Mouse (Mus musculus) spleen, adult 18-20 months (tissue): Measurements from ENCODE around the gene Aes.
A peak's percentile ranks its signal among the peaks of the same experiment; 100 is the strongest.

ENCODE experiments used
- DNase-seq, 2 experiments: peaks; one replicate each; pipeline ENCODE4 v3.0.0; 2022; ENCODE audit warnings: mixed read lengths in 2 of 2

The Aes gene

DNA sequence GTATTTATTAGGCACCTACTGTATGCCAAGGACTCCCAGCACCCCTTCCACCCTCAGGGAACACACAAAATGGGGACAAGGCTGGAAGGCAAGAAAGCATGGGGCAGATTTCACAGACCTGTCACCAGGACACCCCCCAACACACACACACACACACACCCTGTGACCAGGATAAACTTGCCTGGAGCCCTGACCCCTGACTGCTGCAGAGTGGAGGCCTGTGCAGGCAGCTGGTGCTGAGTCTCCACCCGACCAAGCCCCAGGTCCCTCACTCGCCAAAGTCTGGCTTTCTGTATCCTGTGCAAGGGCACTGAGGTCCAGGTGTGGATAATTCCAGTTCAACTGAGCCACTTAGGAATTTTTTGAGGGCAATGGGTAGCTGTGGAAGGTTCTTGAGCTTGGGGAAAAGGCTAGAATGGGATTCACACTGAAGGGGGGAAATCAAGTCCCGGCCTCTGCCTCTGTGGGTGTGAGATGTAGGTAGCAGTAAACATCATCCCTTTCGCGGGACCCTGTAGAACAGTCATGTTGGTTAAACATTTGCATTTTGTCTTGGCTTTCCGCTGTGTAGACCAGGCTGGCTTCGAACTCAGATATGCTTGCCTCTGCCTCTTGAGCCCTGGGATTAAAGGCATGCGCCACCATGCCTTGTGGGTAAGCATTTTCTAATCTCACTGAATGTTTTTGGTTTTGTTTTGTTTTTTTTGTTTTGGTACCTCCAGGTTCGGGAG lies 10.4 kb downstream of the Aes start:
- no peak for DNase-seq

DNA sequence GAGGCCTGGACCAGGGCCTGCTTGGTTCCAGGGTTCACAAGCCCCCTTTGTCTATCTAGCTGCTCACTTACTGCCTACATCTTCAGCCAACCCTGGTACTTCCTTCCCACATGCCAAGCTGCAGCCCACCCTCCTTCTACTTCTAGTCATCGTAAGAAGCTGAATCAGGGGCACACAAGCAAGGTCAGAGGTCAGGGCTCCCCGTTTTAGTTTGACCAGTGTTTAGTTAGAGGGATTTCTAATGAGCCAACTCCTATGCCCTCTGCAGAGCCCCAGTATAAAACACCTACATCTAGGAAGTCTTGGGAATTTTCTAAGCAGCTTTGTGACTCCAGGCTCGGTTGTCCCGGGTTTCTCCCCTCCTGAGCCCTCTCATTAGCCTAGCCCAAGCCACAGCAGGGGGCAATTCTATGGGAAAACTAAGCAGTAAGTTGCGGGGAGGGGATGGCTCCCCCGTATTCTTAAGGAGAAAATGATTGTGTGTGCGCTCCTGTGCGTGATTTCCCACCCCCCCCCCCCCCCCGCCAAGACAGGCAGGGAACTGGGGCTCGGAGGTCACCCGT lies 11.0 kb downstream of the Aes start:
- no peak for DNase-seq

DNA sequence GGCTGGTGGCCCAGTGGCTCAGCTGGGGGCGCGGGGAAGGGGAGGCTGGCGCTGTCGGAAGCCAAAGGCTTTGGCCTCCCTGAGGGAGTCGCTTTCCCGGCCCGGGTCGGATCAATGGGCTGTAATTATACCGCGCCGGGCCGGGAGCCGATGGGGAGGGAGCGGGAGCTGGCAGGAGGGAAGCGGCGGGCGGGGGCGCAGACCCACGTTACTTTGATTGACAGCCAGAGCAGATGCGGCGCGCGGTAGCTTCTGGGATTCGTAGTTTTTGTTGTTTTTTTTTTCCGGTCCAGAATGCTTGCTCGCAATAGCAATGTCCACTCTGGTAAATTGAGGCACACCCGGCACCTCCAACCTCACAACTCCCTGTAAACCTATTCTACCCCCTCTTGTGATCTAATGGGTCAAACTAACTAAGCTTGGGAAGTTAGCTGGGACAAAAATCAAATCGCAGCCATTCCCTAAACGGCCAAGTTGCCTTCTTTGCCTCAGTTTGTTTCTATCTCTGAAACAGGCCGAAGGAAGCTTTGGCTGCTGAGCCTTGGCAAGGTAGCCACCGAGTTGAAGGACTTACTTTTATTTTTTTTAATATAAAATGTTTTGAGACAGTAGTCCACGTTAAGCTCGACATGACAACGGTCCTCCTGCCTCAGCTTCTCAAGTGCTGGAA lies 11.7 kb downstream of the Aes start:
- DNase-seq, result peak; percentile 76 to 81

DNA sequence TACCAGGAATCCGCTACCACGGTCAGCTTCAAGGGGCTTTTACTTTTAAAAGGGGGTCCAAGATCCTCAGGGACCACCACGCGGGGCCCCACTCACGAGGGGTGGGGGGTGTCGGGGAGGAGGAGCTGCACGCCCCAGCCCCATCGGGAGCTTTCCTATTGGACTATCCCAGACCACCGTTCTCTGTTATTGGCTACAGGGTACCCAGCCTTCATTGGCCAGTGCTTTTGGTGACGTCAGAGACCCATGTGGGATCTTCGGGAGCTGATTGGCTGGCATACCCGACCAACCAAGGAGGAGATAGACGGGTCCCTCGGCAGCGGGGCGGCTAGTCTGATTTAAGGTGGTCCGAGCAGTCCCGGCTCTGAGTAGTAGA lies 12.2 kb downstream of the Aes start:
- DNase-seq, result peak; percentile 88

DNA sequence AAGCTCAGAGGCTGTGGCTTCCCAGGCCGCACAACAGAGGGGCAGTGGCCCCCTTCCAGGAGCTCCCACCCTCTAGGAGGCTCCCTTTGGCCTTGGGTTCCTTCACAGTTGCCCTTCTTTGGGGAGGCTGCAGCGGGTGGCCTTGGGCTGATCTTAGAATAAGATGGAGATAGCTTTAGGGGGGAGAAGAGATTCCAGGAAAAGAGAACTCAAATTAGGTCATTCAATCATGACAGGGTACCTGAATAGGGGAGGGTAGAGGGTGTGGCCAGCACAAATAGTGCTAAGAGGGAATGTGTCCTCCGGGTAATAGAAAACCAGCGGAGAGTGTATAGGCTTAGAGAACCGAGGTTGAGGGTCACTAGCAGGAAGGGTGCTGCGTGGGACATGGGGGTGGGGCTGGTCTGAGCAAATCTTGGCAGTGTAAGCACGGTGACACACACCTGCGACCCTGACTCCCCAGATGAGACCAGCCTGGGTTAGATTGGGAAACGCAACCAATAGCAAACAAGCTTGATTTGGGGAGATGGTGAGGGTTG lies 12.9 kb downstream of the Aes start:
- no peak for DNase-seq

DNA sequence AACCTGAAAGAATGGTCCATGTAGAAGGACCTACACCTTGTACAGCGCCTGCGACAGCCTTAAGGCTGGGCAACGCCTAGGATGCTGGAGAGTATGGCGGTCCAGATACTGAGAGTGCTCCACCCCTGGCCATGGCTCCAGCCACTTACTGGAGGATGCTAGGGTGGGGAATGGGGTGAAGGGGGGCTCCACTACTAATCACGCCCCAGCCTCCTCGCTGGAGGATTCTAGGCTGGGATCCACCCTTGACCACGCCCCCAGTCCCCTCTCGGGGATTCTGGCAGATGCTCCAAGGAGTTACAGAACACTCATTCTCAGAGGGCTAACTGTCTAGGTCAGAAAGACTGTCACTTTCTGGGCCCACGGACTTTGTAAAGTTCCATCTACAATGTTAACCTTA lies 13.7 kb downstream of the Aes start:
- no peak for DNase-seq

DNA sequence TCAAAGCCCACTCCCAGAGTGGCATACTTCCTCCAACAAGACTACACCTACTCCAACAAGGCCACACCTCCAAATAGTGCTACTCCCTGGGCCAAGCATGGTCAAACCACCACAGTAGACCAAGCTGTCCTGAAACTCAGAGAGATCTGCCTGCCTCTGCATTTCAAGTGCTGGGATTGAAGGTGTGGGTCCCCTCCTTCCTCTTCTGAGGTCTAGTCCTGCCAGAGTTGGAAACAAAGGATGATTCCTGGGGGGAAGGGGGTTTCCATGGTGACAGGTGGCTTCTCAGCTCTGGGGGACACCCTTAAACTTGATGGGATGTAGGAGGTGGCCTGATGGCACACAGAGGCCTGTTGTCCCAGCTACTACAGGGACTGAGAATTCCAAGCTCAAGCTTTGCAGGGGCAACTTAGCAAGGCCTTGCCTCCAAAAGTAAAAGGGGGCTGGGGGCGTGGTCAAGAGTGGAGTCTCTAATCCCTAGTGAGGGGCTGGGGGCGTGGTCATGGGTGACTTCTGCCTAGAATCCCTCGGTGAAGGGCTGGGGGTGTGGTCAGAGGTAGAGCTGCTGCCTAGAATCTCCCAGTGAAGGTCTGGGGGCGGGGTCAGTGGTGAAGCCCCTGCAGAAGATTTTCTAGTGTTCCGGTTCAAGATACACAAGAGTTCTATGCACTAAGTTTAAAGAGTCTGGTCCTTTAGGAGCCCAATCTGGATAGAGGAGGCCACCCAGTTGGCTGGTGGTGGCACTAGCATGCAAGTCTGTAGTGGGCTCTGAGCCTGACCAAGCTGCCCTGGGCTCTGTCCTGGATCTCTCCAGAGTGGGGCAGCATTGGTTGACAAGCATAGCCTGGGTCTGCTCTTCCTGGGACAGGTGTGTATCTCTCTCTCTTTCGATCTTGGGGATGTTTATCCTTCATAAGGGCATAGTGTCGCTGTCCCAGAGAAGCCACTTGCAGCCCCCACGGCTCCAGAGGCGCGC lies 15.1 kb downstream of the Aes start, which contains the start of gene Tle2:
Gene Tle2 (plus strand): TSS at position 481 of the 976 bp plus-strand sequence.
- DNase-seq, result no peak

DNA sequence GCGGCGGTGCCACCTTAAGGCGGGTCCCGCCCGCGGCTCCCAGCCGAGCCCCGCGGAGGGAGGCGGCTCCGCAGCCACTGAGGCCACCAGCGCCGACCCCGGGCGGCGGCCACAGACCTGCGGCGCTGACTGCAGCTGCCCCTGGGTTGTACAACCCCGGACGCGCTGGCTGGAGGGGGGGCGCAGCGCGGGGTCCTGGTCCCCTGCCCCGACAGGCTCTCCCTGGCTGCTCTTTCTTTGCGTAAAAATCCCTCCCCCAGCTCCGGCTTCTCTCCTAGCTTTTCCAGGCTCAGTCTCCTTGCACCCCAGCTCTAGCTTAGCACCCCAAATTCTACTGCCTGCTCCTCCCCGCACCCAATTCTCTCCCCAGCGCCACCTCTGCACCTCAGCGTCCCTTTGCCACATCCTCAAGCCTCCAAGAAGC lies 15.9 kb downstream of the Aes start:
- peak in 1 of 2 experiments; percentile 54 for DNase-seq

DNA sequence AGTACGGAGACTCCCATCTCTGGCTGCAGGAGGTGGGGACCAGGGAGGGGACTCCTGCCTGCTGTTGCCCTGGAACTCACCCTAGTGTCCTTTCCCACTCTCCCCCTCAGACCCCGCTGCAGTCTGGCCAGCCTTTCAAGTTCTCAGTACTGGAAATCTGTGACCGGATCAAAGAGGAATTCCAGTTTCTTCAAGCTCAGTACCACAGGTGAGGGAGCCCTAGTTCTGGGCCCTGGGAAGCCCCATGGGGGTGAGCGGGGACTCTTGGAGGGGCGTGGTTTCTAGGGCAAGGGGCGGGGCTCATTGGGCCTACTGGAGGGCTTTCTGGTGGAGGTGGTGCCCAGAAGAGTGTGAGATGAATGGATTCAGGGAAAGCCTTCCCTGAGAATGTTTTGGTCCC lies 16.4 kb downstream of the Aes start:
- DNase-seq, result no peak

DNA sequence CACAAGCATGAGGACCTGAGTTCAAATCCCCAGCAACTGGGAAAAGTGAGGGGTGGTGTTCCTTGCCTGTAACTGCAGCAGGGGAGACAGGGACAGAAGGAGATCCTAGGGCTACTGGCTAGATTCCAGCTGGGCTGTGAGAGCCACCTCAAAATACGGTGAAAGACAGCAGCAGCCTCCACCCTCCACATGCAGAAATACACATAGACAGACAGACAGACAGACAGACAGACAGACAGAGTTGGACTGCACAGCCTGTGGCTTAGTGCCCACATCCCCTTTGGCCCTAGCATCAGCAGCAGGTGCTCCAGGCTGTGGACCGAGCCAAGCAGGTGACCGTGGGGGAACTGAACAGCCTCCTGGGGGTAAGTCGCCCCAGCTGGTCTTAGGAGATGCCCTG lies 20.7 kb downstream of the Aes start:
- no peak for DNase-seq

DNA sequence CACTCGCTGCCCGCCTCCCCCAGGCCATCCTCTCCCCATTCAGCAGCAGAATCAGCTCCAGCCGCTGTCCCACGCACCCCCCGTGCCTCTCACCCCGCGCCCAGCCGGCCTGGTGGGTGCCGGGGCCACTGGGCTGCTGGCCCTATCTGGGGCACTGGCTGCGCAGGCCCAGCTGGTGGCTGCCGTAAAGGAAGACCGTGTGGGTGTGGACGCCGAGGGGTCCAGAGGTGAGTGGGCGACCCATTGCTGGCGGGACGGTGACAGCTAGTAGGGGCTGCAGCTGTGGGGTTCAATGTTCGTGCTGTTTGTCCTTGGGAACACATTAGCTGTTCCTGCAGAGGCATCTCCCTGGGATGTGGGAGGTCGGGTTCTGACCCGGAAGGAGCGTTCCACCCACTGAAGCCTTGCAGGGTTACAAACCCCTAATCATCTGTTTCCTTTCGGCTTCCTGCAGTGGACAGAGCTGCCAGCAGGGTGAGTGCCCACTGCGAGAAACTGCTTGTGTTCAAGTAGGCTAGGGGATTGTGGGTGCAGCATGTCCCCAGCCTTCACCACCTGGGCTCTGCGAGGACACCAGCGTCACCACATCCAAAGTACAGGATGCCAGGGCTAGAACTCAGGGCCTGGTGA lies 21.3 kb downstream of the Aes start:
- no peak for DNase-seq

DNA sequence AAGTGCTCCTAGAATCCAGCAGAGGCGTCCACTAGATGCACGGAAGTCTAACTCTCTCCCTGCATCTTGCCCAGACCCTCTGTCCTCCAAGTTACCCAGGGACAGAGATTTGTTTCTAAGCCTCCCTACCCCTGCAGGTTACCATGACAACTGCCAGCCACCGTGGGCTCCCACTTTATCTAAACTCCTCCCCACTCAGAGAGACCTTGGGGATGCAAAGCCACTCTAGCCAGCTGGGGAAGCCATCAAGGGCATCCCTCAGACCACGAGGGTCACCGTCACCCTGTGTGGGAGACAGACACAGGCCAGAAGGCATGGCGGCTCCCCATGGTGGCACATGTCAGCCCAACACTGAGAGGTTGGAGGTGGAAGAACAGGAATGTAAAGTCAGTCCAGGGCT lies 24.1 kb downstream of the Aes start:
- no peak for DNase-seq

DNA sequence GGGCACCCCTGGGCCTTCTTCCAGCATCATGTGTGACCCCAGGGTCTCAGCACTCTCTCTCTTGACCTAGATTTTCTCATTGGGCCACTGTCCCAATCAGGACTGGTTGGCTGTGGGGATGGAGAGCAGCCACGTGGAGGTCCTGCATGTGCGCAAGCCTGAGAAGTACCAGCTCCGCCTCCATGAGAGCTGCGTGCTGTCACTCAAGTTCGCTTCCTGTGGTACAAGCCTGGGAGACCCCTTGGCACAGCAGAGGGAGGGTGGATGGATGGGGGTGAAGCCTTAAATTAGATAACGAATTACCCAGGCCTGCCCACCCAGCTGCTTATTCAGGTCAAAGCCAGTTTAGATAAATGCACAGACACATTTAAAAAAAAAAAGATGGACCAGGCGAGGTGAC lies 29.5 kb downstream of the Aes start:
- DNase-seq, result no peak

DNA sequence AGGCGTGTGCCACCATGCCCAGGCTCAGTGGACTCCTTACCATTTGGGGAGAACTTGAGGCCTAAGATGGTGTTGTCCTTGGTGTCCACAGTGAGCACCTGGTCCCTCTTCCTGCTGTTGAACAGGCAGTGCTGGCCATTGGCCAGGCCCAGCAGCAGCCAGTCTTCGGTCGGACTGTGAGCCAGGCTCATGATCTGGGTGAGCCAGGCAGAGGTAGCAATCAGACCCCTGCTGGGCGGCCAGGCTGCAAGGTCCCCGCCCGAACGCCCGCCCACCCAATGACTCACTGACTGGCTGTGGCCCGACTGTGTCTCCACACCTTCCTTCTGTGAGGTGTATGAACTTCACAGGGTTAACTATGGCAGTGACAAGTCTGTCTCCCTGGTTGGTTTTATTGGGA lies 32.6 kb downstream of the Aes start:
- no peak for DNase-seq

DNA sequence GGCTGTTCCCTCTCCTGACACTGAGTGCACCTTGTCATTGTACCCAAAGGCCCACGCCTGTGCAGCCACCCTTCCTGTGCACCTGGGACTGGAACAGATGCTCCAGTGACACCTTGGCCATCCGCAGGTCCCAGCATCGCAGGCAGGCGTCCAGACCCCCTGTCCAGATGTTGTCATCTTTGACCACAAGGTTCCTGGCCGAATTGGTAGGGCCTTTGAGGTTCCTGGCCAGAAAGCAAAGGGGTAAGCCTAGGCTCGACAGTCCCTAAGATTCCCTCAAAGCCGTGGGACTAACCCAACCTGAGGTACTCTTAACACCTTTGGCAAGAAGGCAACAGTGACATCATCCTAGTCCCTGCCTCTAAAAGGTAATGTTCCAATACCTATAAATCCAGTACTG lies 33.3 kb downstream of the Aes start:
- DNase-seq, result no peak

DNA sequence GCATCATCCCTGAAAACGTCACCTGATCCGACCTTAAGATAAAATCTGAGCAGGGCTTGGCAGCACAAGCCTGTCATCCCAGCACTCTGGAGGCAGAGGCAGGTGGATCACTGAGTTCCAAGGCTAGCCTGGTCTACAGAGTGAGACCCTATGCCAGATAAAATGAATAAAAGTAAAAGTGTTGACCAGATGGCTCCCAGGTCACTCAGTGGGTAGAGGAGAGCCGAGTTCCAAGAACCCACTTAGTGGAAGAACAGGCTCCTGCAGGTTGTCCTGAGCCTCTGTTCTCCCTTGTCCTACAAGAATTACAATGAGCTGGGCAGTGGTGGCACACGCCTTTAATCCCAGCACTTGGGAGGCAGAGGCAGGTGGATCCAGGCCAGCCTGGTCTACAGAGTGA lies 33.9 kb downstream of the Aes start:
- no peak for DNase-seq

DNA sequence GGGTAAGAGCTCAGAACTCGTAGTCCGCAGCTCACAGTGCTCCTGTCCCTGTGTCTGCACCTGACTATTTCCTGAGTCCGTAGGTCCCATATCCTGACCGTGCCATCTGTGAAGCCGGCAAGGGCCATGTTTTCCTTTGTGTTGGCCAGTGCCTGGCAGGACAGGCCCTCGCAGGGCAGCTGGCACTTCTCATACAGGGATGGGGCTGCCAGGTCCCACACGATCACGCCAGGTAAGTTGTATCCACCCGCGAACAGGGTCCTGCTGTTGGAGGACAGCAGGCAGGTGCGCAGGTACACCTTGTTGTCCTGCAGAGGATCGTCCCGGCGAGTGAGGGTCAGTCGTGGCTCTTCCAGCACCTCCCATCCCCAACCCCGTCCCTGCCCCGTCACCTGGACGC lies 34.6 kb downstream of the Aes start:
- DNase-seq, result no peak

DNA sequence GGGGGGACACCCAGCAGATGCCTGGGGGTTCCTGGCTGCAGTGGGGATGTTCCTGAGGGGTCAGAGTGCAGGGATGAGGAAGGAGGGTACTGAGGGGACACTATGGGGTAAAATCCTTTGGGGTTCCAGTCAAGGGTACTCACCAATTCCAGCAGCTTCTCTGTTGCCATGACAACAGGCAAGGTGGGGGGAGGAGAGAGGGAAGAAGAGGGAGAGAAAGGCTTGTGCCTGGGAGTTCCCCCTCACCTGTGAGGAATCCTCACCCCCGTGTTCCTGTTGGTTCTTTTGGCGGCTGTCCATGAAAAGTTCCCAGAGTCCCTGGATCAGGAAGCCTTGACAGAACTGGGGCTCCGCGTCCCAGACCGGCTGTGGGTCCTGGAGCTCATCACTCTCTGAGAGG lies 36.3 kb downstream of the Aes start:
- DNase-seq, result no peak

DNA sequence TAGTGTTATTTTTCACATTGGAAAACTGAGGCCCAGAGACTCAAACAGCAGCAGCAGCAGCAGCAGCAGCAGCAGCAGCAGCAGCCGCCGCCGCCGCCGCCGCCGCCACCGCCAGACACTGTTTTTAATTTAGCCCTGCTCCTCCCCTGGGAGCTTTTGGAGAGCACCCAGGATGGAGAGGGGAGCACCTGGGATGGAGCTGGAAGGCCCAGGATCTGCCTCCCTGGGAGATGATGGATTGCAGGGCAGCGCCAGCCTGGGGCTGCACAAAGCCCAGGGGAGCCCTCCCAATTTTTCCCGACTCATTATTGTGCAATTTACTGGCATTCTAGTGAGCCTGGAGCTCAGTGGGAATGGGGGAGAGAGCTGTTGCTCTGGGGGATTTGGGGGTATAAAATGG lies 37.3 kb downstream of the Aes start:
- no peak for DNase-seq

DNA sequence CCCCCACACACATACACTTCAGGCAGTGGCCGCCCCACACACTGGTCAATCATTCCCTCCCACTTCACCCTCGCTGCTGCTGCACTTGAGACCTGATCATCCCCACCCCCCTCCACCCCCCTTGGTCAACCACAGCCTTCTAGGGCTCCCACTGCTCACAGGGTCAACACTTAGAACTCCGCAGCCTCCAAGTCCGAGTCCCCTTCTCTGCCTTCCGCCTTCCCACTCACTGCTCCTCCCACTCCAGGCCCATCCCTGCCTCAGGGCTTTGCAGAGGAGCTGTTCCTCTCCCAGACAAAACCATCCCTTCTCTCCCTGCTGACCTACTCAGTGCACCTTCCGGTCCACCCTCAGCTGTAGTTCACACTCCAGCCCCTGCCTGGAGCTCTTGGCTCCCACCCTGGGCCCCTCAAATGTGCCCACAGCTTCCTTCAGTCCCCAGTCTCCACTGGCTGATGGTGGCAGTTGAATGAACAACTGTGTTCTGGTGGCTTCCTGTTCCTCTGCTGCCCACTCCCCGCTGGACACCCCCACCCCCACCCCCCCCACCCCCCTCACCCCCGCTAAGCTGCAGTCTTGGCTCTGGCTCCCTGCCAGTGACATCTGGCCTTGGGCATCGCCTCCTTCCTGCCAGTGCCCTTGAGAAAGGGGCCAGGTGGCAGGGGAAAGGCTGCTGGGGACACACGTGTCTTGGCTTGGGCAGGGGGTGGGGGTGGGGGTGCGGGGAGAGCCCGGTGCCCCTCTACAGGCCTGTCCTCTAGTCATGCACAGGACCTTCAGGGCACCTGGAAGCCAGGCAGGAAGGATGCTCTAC lies 38.1 kb downstream of the Aes start:
- DNase-seq, result no peak

DNA sequence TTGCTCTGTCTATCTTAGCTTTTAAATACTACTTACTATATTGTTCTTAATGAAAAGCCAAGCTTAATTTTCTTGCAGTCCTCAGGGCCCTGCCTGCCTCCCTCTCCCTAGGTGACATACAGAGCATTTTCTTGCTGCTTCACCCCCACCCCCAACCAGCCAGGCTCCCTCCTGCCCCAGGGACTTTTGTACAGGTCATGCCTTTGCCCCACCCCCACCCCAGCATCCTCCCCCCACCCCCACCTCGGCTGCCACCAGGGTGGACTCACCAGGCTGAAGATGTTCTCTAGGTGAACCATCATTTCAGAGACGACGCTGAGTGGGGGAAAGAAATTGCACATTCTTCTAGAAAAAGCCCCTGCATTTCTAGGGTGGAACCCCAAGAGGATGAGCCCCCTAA lies 39.1 kb downstream of the Aes start:
- DNase-seq, result no peak

DNA sequence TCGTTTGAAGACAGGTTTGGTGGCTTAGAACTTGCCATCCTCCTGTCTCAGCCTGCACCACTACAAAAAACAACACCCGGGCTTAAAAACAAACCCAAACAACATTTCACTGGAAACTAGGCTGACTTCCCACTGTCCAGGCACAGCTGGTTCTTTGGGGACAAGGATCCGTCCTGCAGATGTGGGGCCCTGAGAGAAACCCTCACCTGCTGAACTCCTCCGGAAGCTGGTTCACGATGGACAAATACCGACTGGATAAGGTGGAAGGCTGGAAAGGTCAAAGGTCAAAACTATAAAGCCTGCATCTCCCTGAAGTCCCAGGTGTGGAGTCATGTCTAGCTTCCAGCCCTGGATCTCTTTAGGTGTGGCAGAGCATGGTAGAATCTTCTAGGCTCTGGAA lies 39.6 kb downstream of the Aes start:
- no peak for DNase-seq
